ENCODE assay signal across 27 mouse cellular contexts in the genomic region with DNA sequence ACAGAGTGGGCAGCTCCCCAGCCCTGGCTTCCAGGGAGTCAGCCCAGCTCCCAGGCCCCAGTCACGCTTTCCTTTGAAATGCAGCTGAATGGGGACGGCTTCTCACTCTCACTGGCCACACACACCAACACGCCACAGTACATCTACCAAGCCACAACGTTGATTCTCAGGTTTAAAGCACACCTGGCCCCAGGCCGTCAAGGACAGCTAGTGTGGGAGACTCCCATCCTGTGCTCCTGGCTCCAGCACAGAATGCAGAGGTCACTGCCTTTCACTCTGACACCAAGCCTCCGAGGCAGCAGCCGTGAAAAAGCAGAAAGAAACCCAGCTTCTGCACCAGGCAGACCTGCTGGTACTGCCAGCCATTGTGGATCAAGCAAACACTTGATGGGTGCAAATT.
DNase-seq lines count a peak whose midpoint lies in the region; ATAC-seq and TF ChIP-seq lines count a peak whose summit lies in the region.
"Had no signal": no experiment of that assay in that cellular context is flagged by ENCODE, and none has a peak within 500 bp of the region (broad histone marks: within the 10 kb centered on the region; RNA-seq: fewer than 3 reads in every experiment).

No protein-coding gene starts in this region.

- TF ChIP-seq CTCF in ES-Bruce4 (IDR thresholded peaks at IDR 0.05; ENCODE audit: low read depth, low read length) = no peak

- no peak for TF ChIP-seq POLR2A in ES-Bruce4 (IDR thresholded peaks at IDR 0.05; ENCODE audit: insufficient read depth, low read length)

- no peak for DNase-seq in hindbrain, embryonic 10.5 days (ENCODE audit: low spot score)
- DNase-seq in kidney, adult 8-10 months = peak; percentile 42 to 54
- DNase-seq in kidney, postnatal 10 days = peak; percentile 46
- no peak for DNase-seq in adrenal gland, postnatal 10 days
- no peak for DNase-seq in adrenal gland, postnatal 4 days (ENCODE audit: low spot score in 2 of 2)
- DNase-seq: adrenal gland, adult 2 months; cerebellum, adult 9-10 months; cerebellum, postnatal 36 days; gastrocnemius, postnatal 10 days; liver, postnatal 0 days; lung, postnatal 10 days; right cerebral cortex, postnatal 4 days; thymus, adult 2 months; thymus, postnatal 36 days had no signal

- 0 out of 2 replicates have a peak, but pooled peaks have one; percentile 3 for TF ChIP-seq EP300 in ES-Bruce4 (IDR thresholded peaks at IDR 0.05; ENCODE audit: insufficient read depth, low read depth, low read length)

- H3K4me1 ChIP-seq in hindbrain, embryonic 10.5 days (replicated peaks) = peaks cover 6% of the 10 kb centered on the region; the same call in 1 of the 2 replicates
- H3K4me1 ChIP-seq in hindbrain, embryonic 16.5 days (ENCODE audit: control insufficient read depth, insufficient read depth, low read depth, low read length) = no peaks in the 10 kb centered on the region
- peaks cover 9% of the 10 kb centered on the region for H3K4me1 ChIP-seq in ES-Bruce4 (ENCODE audit: control insufficient read depth, insufficient read depth, low read length)
- H3K4me1 ChIP-seq: embryonic facial prominence, embryonic 12.5 days; hindbrain, embryonic 12.5 days; liver, embryonic 12.5 days; neural tube, embryonic 12.5 days had no signal

- no peak overlapping the region for H3K4me2 ChIP-seq in hindbrain, embryonic 16.5 days (ENCODE audit: low read length)
- H3K4me2 ChIP-seq: embryonic facial prominence, embryonic 12.5 days; hindbrain, embryonic 12.5 days; liver, embryonic 12.5 days; neural tube, embryonic 12.5 days had no signal

- H3K36me3 ChIP-seq in hindbrain, embryonic 10.5 days = peaks cover 64% of the 10 kb centered on the region
- H3K36me3 ChIP-seq in hindbrain, embryonic 16.5 days (ENCODE audit: control insufficient read depth, insufficient read depth, low read length) = no peaks in the 10 kb centered on the region
- no peaks in the 10 kb centered on the region for H3K36me3 ChIP-seq in ES-Bruce4 (ENCODE audit: control insufficient read depth, insufficient read depth, low read length, poor library complexity, severe bottlenecking)
- H3K36me3 ChIP-seq: liver, embryonic 12.5 days had no signal

- H3K27me3 ChIP-seq in hindbrain, embryonic 10.5 days (ENCODE audit: insufficient read depth, poor library complexity, severe bottlenecking) = no peaks in the 10 kb centered on the region
- no peaks in the 10 kb centered on the region for H3K27me3 ChIP-seq in hindbrain, embryonic 16.5 days (replicated peaks; ENCODE audit: control insufficient read depth, insufficient read depth, low read length)
- no peaks in the 10 kb centered on the region for H3K27me3 ChIP-seq in ES-Bruce4 (ENCODE audit: control insufficient read depth, insufficient read depth, low read length, poor library complexity, severe bottlenecking)
- H3K27me3 ChIP-seq: embryonic facial prominence, embryonic 12.5 days; hindbrain, embryonic 12.5 days; liver, embryonic 12.5 days; neural tube, embryonic 12.5 days; Patski had no signal

- H3K9ac ChIP-seq in hindbrain, embryonic 16.5 days (ENCODE audit: low read depth, low read length) = no peak overlapping the region
- no peak overlapping the region for H3K9ac ChIP-seq in ES-Bruce4 (ENCODE audit: low read depth, poor library complexity, severe bottlenecking)
- H3K9ac ChIP-seq: embryonic facial prominence, embryonic 12.5 days; hindbrain, embryonic 12.5 days; liver, embryonic 12.5 days; liver, postnatal 0 days; neural tube, embryonic 12.5 days had no signal

- H3K9me3 ChIP-seq in hindbrain, embryonic 10.5 days = no peaks in the 10 kb centered on the region
- H3K9me3 ChIP-seq in hindbrain, embryonic 16.5 days (ENCODE audit: control insufficient read depth, low read length) = no peaks in the 10 kb centered on the region
- H3K9me3 ChIP-seq in ES-Bruce4 (replicated peaks; ENCODE audit: control insufficient read depth, insufficient read depth, low read length, poor library complexity, severe bottlenecking) = no peaks in the 10 kb centered on the region
- H3K9me3 ChIP-seq: embryonic facial prominence, embryonic 12.5 days; hindbrain, embryonic 12.5 days; liver, embryonic 12.5 days; neural tube, embryonic 12.5 days had no signal

- no peak for ATAC-seq in hindbrain, embryonic 16.5 days
- no peak for ATAC-seq in erythroblast, adult 5-6 weeks (replicated peaks; ENCODE audit: low FRiP score, poor library complexity, severe bottlenecking)
- ATAC-seq: intestine, embryonic 16.5 days; liver, embryonic 12.5 days; liver, postnatal 0 days; midbrain, embryonic 16.5 days; Patski had no signal

- peak overlapping the region; percentile 12; the same call in 1 of the 2 replicates for H3K27ac ChIP-seq in hindbrain, embryonic 10.5 days
- no peak overlapping the region for H3K27ac ChIP-seq in hindbrain, embryonic 16.5 days (ENCODE audit: low read depth, low read length)
- no peak overlapping the region for H3K27ac ChIP-seq in ES-Bruce4 (ENCODE audit: insufficient read depth, low read length)
- H3K27ac ChIP-seq: embryonic facial prominence, embryonic 12.5 days; hindbrain, embryonic 12.5 days; left cerebral cortex, adult 2 months; liver, embryonic 12.5 days; neural tube, embryonic 12.5 days; stomach, postnatal 0 days had no signal

- WGBS in hindbrain, embryonic 10.5 days = 62% methylated on average over 7 of the region's 7 CpGs
- 66% methylated on average over 7 of the region's 7 CpGs for WGBS in hindbrain, embryonic 16.5 days

- H3K4me3 ChIP-seq in hindbrain, embryonic 10.5 days = no peak overlapping the region
- no peak overlapping the region for H3K4me3 ChIP-seq in hindbrain, embryonic 16.5 days (ENCODE audit: low read length)
- H3K4me3 ChIP-seq in ES-Bruce4 (ENCODE audit: low read depth, low read length) = no peak overlapping the region
- H3K4me3 ChIP-seq: embryonic facial prominence, embryonic 12.5 days; hindbrain, embryonic 12.5 days; left cerebral cortex, adult 2 months; liver, embryonic 12.5 days; myocyte; neural tube, embryonic 12.5 days had no signal

Comparison
In these comparisons a context has a peak if more than half of its experiments do, and no peak if none do; other contexts are left out.
1. DNase-seq: peak in kidney, adult 8-10 months (2 of 2) and kidney, postnatal 10 days (single experiment); none in hindbrain, embryonic 10.5 days (single experiment), adrenal gland, postnatal 10 days (single experiment) and adrenal gland, postnatal 4 days (0 of 2).